Mouse (Mus musculus) limb, embryonic 13.5 days (tissue): ENCODE results near the gene Cbr3. TPM values are rescaled to one million over a fixed set of nuclear protein-coding genes. Genes with fewer than 3 reads are reported as not detected.

Experiments
- ATAC-seq: fragments of 200-750 bp; cut with Nextera tagmentation; 2 replicates; pipeline ENCODE4 v1.8.0; 2017; ENCODE audit warnings: low read depth, moderate number of reproducible peaks, moderate TSS enrichment; ENCODE audit not compliant: low FRiP score
- H3K27ac ChIP-seq: fragments of 300-500 bp; sonication (generic); 2 replicates; pipeline ENCODE4 v1.5.1; 2015; ENCODE audit warnings: inconsistent platforms, mild to moderate bottlenecking, moderate library complexity
- H3K27me3 ChIP-seq: fragments of 300-500 bp; sonication (generic); 2 replicates; pipeline ENCODE4 v1.6.1; 2015; ENCODE audit warnings: mild to moderate bottlenecking, inconsistent platforms
- H3K36me3 ChIP-seq: fragments of 300-500 bp; sonication (generic); 2 replicates; pipeline ENCODE4 v1.6.1; 2015; ENCODE audit warnings: inconsistent platforms, mild to moderate bottlenecking, moderate library complexity
- H3K4me1 ChIP-seq: fragments of 300-500 bp; sonication (generic); 2 replicates; pipeline ENCODE4 v1.6.1; 2015; ENCODE audit warnings: inconsistent platforms
- H3K4me2 ChIP-seq: fragments of 300-500 bp; sonication (generic); replicated peaks from 2 replicates; pipeline ENCODE4 v1.6.1; 2015; ENCODE audit warnings: inconsistent platforms, mild to moderate bottlenecking, moderate library complexity
- H3K4me3 ChIP-seq: fragments of 300-500 bp; sonication (generic); 2 replicates; pipeline ENCODE4 v1.5.1; 2015; ENCODE audit warnings: moderate library complexity, mild to moderate bottlenecking, inconsistent platforms
- H3K9ac ChIP-seq: fragments of 300-500 bp; sonication (generic); 2 replicates; pipeline ENCODE4 v1.6.1; 2015; ENCODE audit warnings: mild to moderate bottlenecking, inconsistent platforms
- H3K9me3 ChIP-seq: fragments of 300-500 bp; sonication (generic); 2 replicates; pipeline ENCODE4 v1.6.1; 2016; ENCODE audit warnings: inconsistent platforms
- WGBS: fragments of 180-500 bp; shearing (Covaris S2); methylation state at CpG from one replicate; pipeline ENCODE4 v1.1.7; 2015; 5-methylcytosine and 5-hydroxymethylcytosine counted together
- polyA plus RNA-seq: library from polyadenylated mRNA; unstranded; fragments of >200 nt; fragmentation: Nextera tagmentation; extraction: Ambion mirVana; gene quantifications from 2 replicates; pipeline ENCODE4 v1.2.1, GENCODE M21; 2015

The Cbr3 gene
- polyA plus RNA-seq, 1 experiment from 2014 or later = 3.2 TPM

GRCm38 (mm10) chr16:93712189-93712885 is 29.3 kb downstream of the Cbr3 start:
- Histone ChIP-seq H3K9ac (peak overlapping the region; percentile 79), H3K4me3 (peak overlapping the region; percentile 83), H3K9me3 (no peaks in the 10 kb centered on the region), H3K27me3 (peaks cover 22% of the 10 kb centered on the region), H3K36me3 (no peaks in the 10 kb centered on the region), H3K4me1 (peaks cover 14% of the 10 kb centered on the region), H3K4me2 (peak overlapping the region; percentile 94), H3K27ac (no peak overlapping the region)
- 11% methylated on average over 31 of the region's 31 CpGs for WGBS
- no peak; the same call in 1 of the 2 replicates for ATAC-seq

DNA sequence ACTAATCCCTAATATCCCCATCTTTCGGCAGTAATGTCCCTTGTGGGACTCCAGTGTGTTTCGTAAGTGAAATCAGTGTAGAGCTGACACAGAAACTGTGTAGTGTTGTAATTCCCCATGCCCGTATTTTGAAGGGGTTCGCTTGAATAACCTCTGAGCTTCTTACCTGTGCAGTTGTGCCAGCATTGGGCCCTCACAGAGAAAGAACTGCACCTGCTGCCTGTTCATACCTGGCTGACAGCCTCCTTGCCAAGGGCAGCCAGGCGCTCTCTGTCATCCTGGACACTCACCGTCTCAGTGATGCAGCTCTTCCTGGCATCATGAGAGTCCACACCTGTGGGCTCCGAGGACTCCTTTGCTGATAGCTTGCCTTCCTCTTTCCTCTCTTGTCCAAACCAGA is 30.0 kb downstream of the Cbr3 start:
- 78% methylated on average over 7 of the region's 7 CpGs for WGBS
- no peak for ATAC-seq
- H3K36me3 ChIP-seq = no peaks in the 10 kb centered on the region
- H3K27ac ChIP-seq = no peak overlapping the region
- H3K27me3 ChIP-seq = peaks cover 17% of the 10 kb centered on the region
- peak overlapping the region; percentile 94 for H3K4me2 ChIP-seq
- H3K9ac ChIP-seq = no peak overlapping the region
- H3K4me3 ChIP-seq = peak overlapping the region; percentile 83
- H3K4me1 ChIP-seq = peaks cover 14% of the 10 kb centered on the region
- no peaks in the 10 kb centered on the region for H3K9me3 ChIP-seq

DNA sequence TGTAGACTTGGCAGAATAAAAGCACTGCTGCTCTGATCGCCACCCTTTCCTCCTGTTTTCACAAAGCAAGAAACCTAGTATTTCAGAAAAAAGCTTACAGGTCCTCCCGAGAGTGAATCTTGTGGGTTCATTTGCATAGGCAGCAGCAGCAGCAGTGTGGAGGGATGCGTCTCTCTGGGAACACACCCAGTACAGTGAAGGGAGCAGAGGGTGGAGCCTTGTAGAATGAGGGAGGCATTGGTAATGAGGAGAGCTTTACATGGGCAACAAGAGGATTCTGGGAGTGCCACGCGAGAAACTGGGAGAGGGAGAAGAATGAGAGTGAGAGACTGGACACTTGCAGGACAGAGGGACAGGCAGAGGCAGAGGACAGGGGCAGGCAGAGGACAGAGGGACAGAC is 31.4 kb downstream of the Cbr3 start:
- no peak overlapping the region for H3K4me3 ChIP-seq
- H3K36me3 ChIP-seq = no peaks in the 10 kb centered on the region
- no peaks in the 10 kb centered on the region for H3K9me3 ChIP-seq
- H3K4me2 ChIP-seq = no peak overlapping the region
- no peak overlapping the region for H3K9ac ChIP-seq
- ATAC-seq = no peak
- H3K4me1 ChIP-seq = peaks cover 14% of the 10 kb centered on the region
- whole genome bisulfite sequencing = 31% methylated on average over 5 of the region's 5 CpGs
- H3K27ac ChIP-seq = no peak overlapping the region
- peaks cover 16% of the 10 kb centered on the region for H3K27me3 ChIP-seq

DNA sequence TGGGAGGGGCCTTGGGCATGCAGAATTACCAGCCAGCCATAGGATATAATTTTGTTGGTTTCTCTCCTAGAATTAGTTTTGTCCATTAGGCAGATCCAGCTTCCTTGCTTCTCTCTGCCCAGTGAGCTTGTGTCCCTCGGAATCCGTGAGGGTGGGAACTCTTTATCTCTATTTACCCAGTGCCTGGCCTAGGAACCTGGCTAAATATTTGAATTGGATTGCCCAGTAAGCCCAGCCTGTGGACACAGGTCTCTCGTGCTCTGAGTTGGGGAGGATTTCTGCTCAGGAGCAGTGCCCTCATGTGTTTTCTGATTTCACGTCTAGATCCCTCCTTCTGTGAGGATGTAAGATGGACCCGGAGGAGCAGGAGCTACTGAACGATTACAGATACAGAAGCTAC is 32.8 kb downstream of the Cbr3 start:
- Histone ChIP-seq H3K4me2 (no peak overlapping the region), H3K27me3 (peaks cover 16% of the 10 kb centered on the region), H3K9me3 (no peaks in the 10 kb centered on the region), H3K9ac (no peak overlapping the region), H3K36me3 (no peaks in the 10 kb centered on the region), H3K4me3 (no peak overlapping the region), H3K4me1 (peaks cover 14% of the 10 kb centered on the region), H3K27ac (no peak overlapping the region)
- no peak for ATAC-seq
- WGBS = 89% methylated on average over 6 of the region's 6 CpGs

- 31% methylated on average over 5 of the region's 5 CpGs for WGBS
Measured at GRCm38 (mm10) chr16:93717299-93717703, 34.3 kb downstream of the Cbr3 start.

DNA sequence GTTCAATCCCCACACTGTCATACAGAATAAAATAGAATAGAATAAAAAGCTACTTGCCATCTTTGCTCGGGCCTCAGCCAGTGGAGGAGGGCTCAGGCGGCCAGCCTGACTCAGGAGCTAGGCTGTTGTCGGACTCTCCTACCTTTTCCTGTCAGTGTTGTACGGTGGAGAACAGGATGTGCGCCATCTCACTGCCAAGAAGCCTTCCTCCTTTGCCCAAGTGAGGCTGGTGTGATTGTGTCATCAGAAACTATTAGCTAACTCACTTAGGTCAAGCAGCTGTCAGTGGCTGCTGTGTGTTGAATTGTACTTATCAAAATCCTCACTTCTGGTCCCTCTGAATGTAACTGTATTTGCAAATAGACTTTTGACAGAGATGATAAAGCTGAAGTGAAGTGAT is 38.8 kb downstream of the Cbr3 start:
- no peak overlapping the region for H3K27ac ChIP-seq
- H3K9ac ChIP-seq = no peak overlapping the region
- 0 out of 2 replicates have a peak, but pooled peaks cover 4% of the 10 kb centered on the region for H3K36me3 ChIP-seq
- H3K4me3 ChIP-seq = no peak overlapping the region
- H3K27me3 ChIP-seq = no peaks in the 10 kb centered on the region
- no peak overlapping the region for H3K4me2 ChIP-seq
- no peak for ATAC-seq
- H3K4me1 ChIP-seq = peaks cover 25% of the 10 kb centered on the region
- H3K9me3 ChIP-seq = no peaks in the 10 kb centered on the region
- WGBS = 97% methylated on average over 5 of the region's 5 CpGs

More at GRCm38 (mm10) chr16:93717299-93717703, 34.3 kb downstream of the Cbr3 start:
- ATAC-seq = no peak
- H3K27ac ChIP-seq = no peak overlapping the region
- no peak overlapping the region for H3K4me2 ChIP-seq
- no peaks in the 10 kb centered on the region for H3K36me3 ChIP-seq
- no peak overlapping the region for H3K4me3 ChIP-seq
- no peaks in the 10 kb centered on the region for H3K9me3 ChIP-seq
- H3K27me3 ChIP-seq = peaks cover 16% of the 10 kb centered on the region
- no peak overlapping the region for H3K9ac ChIP-seq
- peaks cover 13% of the 10 kb centered on the region for H3K4me1 ChIP-seq

GRCm38 (mm10) chr16:93722476-93722875 is 39.5 kb downstream of the Cbr3 start:
- WGBS = 67% methylated on average over 2 of the region's 2 CpGs
- H3K4me2 ChIP-seq = no peak overlapping the region

DNA sequence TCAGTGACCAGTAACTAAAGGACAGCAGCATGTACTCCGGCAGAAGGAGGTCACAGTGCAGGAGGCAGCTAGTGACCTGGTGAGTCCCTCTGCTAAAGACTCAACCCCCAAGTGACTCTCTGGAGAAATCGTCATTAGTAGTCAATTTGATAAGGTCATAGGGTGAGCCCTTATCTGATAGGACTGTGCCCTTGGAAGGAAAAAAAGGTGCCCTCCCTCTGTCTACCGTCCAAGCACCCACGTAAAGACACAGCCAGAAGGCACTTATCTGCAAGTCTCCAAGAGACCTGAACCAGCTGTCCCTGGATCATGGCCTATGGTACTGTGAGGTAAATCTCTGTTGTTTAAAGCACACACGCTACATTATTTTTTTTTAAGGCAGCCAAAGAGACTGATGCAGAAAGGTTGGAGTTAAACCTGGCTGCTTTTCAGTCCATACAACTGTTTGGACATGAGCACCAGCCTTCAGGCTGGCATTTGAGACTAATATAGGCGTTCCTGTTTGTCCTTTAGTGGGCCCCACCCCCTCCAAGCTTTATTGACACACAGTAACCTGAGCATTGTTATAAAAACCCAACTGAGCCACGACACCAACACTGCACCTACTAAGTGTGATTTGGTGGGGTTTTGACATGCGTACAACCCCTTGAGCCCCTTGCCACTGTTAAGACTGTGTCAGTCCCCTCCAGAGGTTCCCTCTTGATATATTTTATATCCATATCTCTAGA is 42.6 kb downstream of the Cbr3 start:
- H3K4me1 ChIP-seq = peaks cover 37% of the 10 kb centered on the region
- no peaks in the 10 kb centered on the region for H3K9me3 ChIP-seq
- ATAC-seq = no peak
- no peak overlapping the region for H3K4me2 ChIP-seq
- H3K27ac ChIP-seq = no peak overlapping the region
- H3K36me3 ChIP-seq = 0 out of 2 replicates have a peak, but pooled peaks cover 4% of the 10 kb centered on the region
- H3K9ac ChIP-seq = no peak overlapping the region
- no peak overlapping the region for H3K4me3 ChIP-seq
- H3K27me3 ChIP-seq = no peaks in the 10 kb centered on the region
- 60% methylated on average over 8 of the region's 8 CpGs for WGBS

More at GRCm38 (mm10) chr16:93722476-93722875, 39.5 kb downstream of the Cbr3 start:
- H3K4me3 ChIP-seq = no peak overlapping the region
- no peak for ATAC-seq
- no peaks in the 10 kb centered on the region for H3K9me3 ChIP-seq
- H3K27me3 ChIP-seq = no peaks in the 10 kb centered on the region
- no peak overlapping the region for H3K9ac ChIP-seq
- peaks cover 20% of the 10 kb centered on the region for H3K4me1 ChIP-seq
- 0 out of 2 replicates have a peak, but pooled peaks cover 4% of the 10 kb centered on the region for H3K36me3 ChIP-seq
- H3K27ac ChIP-seq = no peak overlapping the region

DNA sequence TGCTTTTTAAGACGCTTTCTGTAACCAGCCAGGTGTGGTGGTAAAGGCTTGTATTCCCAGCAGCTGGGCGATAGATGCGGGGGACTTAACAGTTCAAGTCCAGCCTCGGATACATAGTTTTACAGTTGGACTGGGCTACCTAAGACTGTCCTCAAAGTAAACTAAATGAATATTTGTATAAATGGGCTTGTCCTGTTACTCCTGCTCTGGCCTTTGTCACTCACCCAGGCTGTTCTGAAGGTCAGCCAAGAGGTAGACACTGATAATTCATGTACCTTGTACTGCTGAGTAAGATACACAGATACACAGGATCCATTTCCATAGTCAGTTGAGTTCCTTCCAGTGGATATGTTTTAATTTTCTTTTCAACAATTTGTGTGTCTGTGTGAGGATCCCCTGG is 43.2 kb downstream of the Cbr3 start:
- 89% methylated on average over 4 of the region's 4 CpGs for WGBS
- ATAC-seq = no peak
- no peaks in the 10 kb centered on the region for H3K9me3 ChIP-seq
- no peak overlapping the region for H3K9ac ChIP-seq
- no peaks in the 10 kb centered on the region for H3K27me3 ChIP-seq
- peaks cover 37% of the 10 kb centered on the region for H3K4me1 ChIP-seq
- no peak overlapping the region for H3K4me2 ChIP-seq
- 0 out of 2 replicates have a peak, but pooled peaks cover 4% of the 10 kb centered on the region for H3K36me3 ChIP-seq
- no peak overlapping the region for H3K4me3 ChIP-seq
- no peak overlapping the region for H3K27ac ChIP-seq

DNA sequence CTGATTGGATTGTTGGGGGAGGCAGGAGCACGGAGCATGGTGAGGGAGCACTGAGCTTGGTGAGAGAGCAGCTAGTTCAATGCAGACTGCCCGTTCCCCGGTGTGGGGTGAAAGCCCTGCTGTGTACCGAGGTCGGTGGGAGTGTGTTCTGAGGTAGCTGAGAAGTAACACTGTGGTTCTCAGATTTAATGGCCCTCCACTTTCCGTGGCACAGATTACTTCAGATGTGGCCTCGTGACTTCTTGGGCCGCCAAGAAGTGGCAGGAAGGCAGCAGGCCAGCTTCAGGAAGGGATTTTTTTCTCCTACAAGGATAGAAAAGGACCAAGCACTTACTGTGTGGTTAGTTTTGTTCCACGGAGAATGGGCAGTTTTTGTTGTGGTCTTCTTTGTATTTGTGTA is 45.7 kb downstream of the Cbr3 start:
- H3K36me3 ChIP-seq = peaks cover 4% of the 10 kb centered on the region; the same call in 1 of the 2 replicates
- WGBS = 66% methylated on average over 9 of the region's 9 CpGs
- H3K27me3 ChIP-seq = no peaks in the 10 kb centered on the region
- no peak overlapping the region for H3K27ac ChIP-seq
- peaks cover 33% of the 10 kb centered on the region for H3K4me1 ChIP-seq
- no peak overlapping the region for H3K9ac ChIP-seq
- no peak overlapping the region for H3K4me2 ChIP-seq
- no peak overlapping the region for H3K4me3 ChIP-seq
- H3K9me3 ChIP-seq = no peaks in the 10 kb centered on the region
- no peak for ATAC-seq

GRCm38 (mm10) chr16:93729801-93730721 is 47.0 kb downstream of the Cbr3 start:
- H3K4me1 ChIP-seq = peaks cover 29% of the 10 kb centered on the region
- H3K27ac ChIP-seq = peak overlapping the region; percentile 11; the same call in 1 of the 2 replicates
- no peaks in the 10 kb centered on the region for H3K9me3 ChIP-seq
- ATAC-seq = no peak
- no peak overlapping the region for H3K9ac ChIP-seq
- no peak overlapping the region for H3K4me2 ChIP-seq
- no peak overlapping the region for H3K4me3 ChIP-seq
- WGBS = 82% methylated on average over 23 of the region's 23 CpGs
- H3K36me3 ChIP-seq = peaks cover 4% of the 10 kb centered on the region; the same call in 1 of the 2 replicates
- H3K27me3 ChIP-seq = no peaks in the 10 kb centered on the region
